Mouse (Mus musculus): Measurements from ENCODE around the gene Hspb11.

DNA sequence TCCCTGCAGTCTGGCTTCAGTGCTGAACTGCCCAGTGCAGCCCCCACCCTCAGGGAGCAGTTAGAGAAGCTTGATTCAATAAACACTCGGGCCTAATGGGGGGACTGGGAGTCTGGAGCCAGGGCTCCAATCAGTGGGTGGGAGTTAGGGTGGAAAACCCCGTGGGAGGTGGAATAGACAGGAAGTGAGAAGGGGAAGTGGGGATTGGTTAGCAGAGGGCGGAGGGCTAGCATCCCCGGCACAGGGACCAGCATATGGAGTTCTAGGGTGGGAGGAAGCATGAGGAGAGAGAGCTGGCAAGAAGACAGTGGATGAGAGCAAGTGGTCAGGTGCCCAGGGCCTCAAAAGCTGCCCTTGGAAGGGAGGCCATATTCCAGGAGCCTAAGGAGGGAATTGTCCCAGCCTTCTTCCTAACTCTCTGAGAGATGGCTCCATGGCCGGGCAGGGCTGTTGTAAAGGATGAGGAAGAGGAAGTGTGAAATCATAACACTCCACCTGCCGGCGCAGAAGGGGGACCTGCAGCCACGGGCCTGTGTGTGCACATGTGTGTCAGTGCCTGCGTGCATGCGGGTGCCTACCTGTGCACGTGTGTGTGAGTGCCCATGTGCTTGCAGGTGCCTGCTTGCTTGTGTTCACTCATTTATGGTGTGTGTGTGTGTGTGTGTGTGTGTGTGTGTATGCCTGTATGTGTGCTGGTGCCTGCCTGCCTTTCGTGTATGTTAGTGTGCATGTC is 39.9 kb upstream of the Hspb11 start:
- TF ChIP-seq POLR2A (IDR thresholded peaks at IDR 0.05; ENCODE audit: borderline replicate concordance, extremely low read depth, insufficient read depth, insufficient read length, poor library complexity, severe bottlenecking) (no peak), CTCF (IDR thresholded peaks at IDR 0.05; ENCODE audit: borderline replicate concordance, extremely low read depth, insufficient read depth, insufficient read length) (no peak)
